Mouse (Mus musculus) limb, embryonic 12.5 days (tissue): ENCODE data around the gene Zfp709. TPM values are rescaled to one million over a fixed set of nuclear protein-coding genes. Genes with fewer than 3 reads are reported as not detected.
A peak's percentile ranks its signal among the peaks of the same experiment; 100 is the strongest.
"Not testable (repeated sequence)": the region's sequence is repeated elsewhere in the genome, so short reads cannot be mapped to it uniquely, and the experiment has no call there.

Source experiments
- ATAC-seq: fragments of 200-750 bp; cut with Nextera tagmentation; 2 replicates; pipeline ENCODE4 v1.8.0; 2017; ENCODE audit warnings: low read depth, moderate TSS enrichment; ENCODE audit not compliant: insufficient number of reproducible peaks, insufficient read depth, low FRiP score, low TSS enrichment
- H3K27ac ChIP-seq: fragments of 300-500 bp; sonication (generic); 2 replicates; pipeline ENCODE4 v1.5.1; 2016; ENCODE audit warnings: mild to moderate bottlenecking, moderate library complexity
- H3K27me3 ChIP-seq: fragments of 300-500 bp; sonication (generic); 2 replicates; pipeline ENCODE4 v1.6.1; 2016; ENCODE audit warnings: mild to moderate bottlenecking, moderate library complexity
- H3K36me3 ChIP-seq: fragments of 300-500 bp; sonication (generic); 2 replicates; pipeline ENCODE4 v1.6.1; 2016; ENCODE audit warnings: mild to moderate bottlenecking, moderate library complexity
- H3K4me1 ChIP-seq: fragments of 300-500 bp; sonication (generic); replicated peaks from 2 replicates; pipeline ENCODE4 v1.6.1; 2016
- H3K4me2 ChIP-seq: fragments of 300-500 bp; sonication (generic); 2 replicates; pipeline ENCODE4 v1.6.1; 2016; ENCODE audit warnings: mild to moderate bottlenecking, moderate library complexity
- H3K4me3 ChIP-seq: fragments of 300-500 bp; sonication (generic); replicated peaks from 2 replicates; pipeline ENCODE4 v1.5.1; 2016; ENCODE audit warnings: mild to moderate bottlenecking
- H3K9ac ChIP-seq: fragments of 300-500 bp; sonication (generic); replicated peaks from 2 replicates; pipeline ENCODE4 v1.6.1; 2016; ENCODE audit warnings: mild to moderate bottlenecking, moderate library complexity
- H3K9me3 ChIP-seq: fragments of 300-500 bp; sonication (generic); 2 replicates; pipeline ENCODE4 v1.6.1; 2016; ENCODE audit warnings: mild to moderate bottlenecking, moderate library complexity
- WGBS: fragments of 180-500 bp; shearing (Covaris S2); methylation state at CpG from one replicate; pipeline ENCODE4 v1.1.7; 2016; 5-methylcytosine and 5-hydroxymethylcytosine counted together
- polyA plus RNA-seq: library from polyadenylated mRNA; unstranded; fragments of >200 nt; fragmentation: Nextera tagmentation; extraction: Ambion mirVana; gene quantifications from 2 replicates; pipeline ENCODE4 v1.2.1, GENCODE M21; 2016

Zfp709 gene
- polyA plus RNA-seq, result 5.6 and 6.0 TPM in 2 replicates

DNA sequence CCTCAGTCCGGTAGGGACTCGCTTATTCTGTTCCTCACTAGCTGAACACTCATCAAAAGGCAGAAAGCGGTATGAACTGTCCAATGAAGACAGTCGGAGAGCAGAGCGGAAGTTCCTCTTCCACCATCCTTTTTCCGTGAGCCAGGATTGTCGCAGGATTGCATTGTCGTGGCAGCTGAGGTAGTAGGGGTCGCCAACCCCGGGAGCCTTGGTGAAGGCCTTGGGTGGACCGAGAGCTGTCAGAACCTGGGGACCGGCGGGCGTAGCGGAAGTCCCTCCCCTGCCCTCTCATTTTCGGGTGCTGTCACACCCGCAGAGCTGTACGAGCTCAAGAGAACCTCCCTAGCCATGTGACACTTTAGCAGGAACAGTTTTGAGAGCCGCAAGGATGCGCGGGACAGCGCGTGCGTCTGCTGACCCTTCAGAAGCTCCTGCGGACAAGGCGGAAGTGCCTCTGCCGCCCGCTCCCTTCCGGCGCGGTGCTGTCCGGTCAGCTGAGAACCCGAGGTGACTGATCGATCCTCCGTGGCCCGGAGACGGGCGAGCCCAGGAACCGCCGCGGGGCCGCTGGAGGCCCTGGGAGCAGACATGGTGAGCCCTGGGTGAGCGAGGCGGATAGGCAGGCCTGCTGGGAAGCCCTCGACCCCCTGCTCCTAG lies at the start of gene Zfp709:
Gene Zfp709 (plus strand): TSS at position 402 of the 657 bp plus-strand sequence.
- Histone ChIP-seq H3K4me2 (peak within 1 kb of the TSS; percentile 88), H3K27ac (peak within 1 kb of the TSS; percentile 59; the same call in 1 of the 2 replicates), H3K9ac (peak within 1 kb of the TSS; percentile 88), H3K27me3 (no peaks in the 10 kb centered on the region), H3K4me3 (peak within 1 kb of the TSS; percentile 70), H3K9me3 (peaks cover 23% of the 10 kb centered on the region), H3K36me3 (peaks cover 25% of the 10 kb centered on the region), H3K4me1 (no peaks in the 10 kb centered on the region; the same call in 1 of the 2 replicates)
- WGBS, result 7% methylated on average over 45 of the region's 45 CpGs
- peak; percentile 85 for ATAC-seq

DNA sequence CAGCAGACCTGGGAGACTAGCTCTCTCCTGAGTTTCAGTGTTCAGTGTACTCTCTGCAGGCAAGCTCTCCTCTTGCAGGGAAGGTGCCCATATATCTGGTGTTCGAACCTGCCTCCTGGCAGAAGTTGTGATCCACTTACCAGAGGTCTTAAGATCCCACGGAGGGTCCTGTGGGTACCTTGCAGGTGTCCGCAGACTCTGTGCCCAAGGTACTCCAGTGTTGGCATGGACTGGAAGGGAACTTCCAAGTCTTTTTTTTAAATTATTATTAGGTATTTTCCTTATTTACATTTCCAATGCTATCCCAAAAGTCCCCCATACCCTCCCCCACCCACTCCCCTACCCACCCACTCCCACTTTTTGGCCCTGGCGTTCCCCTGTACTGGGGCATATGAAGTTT lies 43.6 kb upstream of the Zfp709 start:
- not testable (repeated sequence) for H3K36me3 ChIP-seq, H3K4me3 ChIP-seq, H3K4me2 ChIP-seq, ATAC-seq, H3K9ac ChIP-seq, H3K4me1 ChIP-seq, H3K27me3 ChIP-seq, H3K27ac ChIP-seq, H3K9me3 ChIP-seq
- 86% methylated on average over 4 of the region's 4 CpGs for WGBS

DNA sequence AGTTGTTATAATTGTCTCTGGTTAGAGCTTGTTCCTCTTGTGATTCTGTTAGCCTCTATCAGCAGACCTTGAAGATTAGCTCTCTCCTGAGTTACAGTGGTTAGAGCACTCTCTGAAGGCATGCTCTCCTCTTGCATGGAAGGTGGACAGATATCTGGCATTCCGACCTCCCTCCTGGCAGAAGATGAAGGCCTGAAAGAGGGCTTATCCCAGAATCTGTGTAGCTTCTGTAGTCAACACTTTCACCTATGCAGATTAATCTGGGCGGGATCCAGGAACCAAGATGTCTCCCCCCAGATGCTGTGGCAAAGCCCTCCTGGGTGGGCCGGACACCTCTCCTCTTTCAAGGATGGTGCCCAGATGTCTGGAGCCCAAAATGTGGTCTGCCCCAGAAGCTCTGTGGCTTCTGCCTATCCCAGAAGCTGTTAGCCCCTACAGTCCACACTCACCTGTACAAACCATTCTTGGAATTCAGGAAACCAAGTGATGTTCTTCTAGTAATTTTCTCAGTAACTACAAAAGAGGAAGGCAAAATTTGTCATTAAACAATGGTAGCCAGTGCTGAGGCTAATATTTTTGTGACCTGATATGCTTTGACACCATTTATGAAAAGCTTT lies 40.5 kb upstream of the Zfp709 start:
- WGBS, result 89% methylated on average over 3 of the region's 3 CpGs
- not testable (repeated sequence) for H3K4me2 ChIP-seq, H3K36me3 ChIP-seq, H3K4me3 ChIP-seq, H3K27ac ChIP-seq, H3K9me3 ChIP-seq, H3K27me3 ChIP-seq, H3K4me1 ChIP-seq, H3K9ac ChIP-seq
- 0 out of 2 replicates have a peak, but pooled peaks have one; percentile 56 for ATAC-seq

DNA sequence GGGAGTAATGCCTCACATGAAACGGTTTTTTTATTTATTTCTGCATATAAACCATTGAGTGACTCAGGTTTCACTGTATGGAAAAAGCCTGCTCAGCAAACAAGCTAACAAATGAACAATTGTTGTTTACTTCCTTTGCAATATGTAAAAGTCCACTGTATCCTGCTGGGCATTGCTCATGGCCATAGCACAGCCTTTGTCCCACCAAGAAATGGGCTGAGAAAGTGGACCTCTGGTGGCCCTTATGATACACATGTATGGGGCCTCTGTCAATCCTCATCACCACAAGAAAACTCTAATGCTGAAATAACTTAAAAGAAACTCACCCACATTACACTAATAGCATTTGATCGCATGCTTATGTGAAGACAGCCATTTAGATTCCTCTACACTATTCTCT lies 39.3 kb upstream of the Zfp709 start:
- not testable (repeated sequence) for H3K9ac ChIP-seq, H3K27me3 ChIP-seq, H3K4me2 ChIP-seq, H3K27ac ChIP-seq, H3K4me1 ChIP-seq, H3K36me3 ChIP-seq, H3K4me3 ChIP-seq, ATAC-seq, H3K9me3 ChIP-seq
- WGBS, result 79% methylated on average over 2 of the region's 2 CpGs

DNA sequence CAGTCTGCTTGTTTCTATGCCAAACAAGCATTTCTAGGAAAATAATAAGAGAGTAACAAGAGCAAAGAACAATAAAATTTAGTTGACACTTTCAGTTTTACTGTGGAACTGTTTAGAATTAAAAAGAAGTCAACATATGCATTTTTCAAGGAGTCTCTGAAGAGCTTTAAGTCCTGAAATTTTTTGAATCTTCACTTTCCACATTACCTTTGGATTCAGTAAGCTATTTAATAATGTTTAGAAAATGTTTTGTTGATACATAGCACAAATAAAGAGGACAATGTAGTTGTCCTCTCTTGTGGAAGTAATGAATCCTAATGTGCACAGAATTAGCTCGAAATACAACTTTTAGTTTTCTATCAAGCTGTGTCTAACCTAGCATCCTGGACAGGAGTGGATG lies 37.4 kb upstream of the Zfp709 start:
- not testable (repeated sequence) for H3K4me3 ChIP-seq, H3K36me3 ChIP-seq, H3K4me2 ChIP-seq, H3K4me1 ChIP-seq, ATAC-seq, H3K27me3 ChIP-seq, H3K27ac ChIP-seq, H3K9ac ChIP-seq, H3K9me3 ChIP-seq
- 82% methylated on average over 1 of the region's 1 CpGs for WGBS

DNA sequence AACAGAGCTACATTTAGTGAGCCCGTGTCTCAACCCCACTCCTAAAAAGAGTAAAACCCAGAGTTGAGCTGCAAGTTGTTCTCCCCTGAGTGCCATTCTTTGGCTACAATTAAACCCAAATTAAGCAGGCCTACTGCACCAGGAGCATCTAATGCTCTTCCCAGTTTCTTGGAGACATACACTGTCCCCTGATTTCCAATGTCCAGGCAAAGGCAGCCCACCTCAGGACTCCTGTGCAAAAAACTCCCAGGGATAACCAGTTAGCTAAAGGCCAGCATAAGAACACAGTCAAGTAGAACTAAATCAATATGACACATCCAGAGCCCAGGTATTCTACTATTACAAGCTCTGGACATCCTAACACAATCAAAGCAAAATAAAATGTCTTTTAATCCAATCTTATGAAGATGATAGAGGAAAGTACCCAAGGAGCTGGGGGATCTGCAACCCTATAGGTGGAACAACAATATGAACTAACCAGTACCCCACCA lies 35.8 kb upstream of the Zfp709 start:
- H3K9ac ChIP-seq, H3K4me1 ChIP-seq, H3K27me3 ChIP-seq, H3K36me3 ChIP-seq, H3K4me2 ChIP-seq, H3K4me3 ChIP-seq, H3K9me3 ChIP-seq, H3K27ac ChIP-seq: not testable (repeated sequence)
- 82% methylated on average over 1 of the region's 1 CpGs for WGBS
- peak; percentile 52; the same call in 1 of the 2 replicates for ATAC-seq

DNA sequence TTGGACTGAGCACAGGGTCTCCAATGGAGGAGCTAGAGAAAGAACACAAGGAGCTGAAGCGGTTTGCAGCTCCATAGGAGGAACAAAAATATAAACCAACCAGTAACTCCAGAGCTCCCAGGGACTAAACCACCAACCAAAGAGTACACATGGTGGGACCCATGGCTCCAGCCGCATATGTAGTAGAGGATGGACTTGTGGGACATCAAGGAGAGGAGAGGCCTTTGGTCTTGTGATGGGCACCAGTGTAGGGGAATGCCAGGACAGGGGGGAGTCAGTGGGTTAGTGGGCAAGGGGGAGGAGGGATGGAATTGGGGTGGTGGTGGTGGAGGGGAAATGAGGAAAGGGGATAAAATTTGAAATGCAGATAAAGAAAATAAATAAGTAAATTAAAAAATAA lies 35.1 kb upstream of the Zfp709 start:
- 86% methylated on average over 2 of the region's 2 CpGs for WGBS
- ATAC-seq, result not testable (repeated sequence)

DNA sequence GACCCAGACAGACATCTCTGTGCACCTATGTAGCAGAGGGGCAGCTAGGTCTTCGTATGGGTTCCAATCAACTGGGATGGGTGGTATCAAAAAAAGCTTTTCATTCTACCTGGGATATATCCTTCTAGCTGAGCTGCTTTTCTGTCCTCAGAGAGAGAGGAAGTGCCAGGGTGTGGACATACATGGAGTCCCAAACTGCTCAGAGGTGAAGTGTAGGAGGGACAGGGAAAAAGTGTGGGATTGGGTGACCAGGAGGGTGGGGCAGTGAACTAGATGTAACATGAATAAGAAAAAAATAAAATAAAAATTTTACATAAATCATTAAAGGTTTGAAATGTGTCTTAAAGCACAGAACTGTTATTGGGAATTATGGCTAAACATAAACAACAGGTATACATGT lies 30.8 kb upstream of the Zfp709 start:
- not testable (repeated sequence) for H3K4me1 ChIP-seq, H3K27ac ChIP-seq, H3K27me3 ChIP-seq, H3K36me3 ChIP-seq, H3K9ac ChIP-seq, ATAC-seq, H3K4me2 ChIP-seq, H3K4me3 ChIP-seq, H3K9me3 ChIP-seq
- WGBS, result 65% methylated on average over 1 of the region's 1 CpGs

More for the DNA sequence above, 35.1 kb upstream of the Zfp709 start:
- not testable (repeated sequence) for H3K4me2 ChIP-seq, H3K9me3 ChIP-seq, H3K9ac ChIP-seq, H3K27me3 ChIP-seq, H3K4me1 ChIP-seq, H3K4me3 ChIP-seq, H3K27ac ChIP-seq, H3K36me3 ChIP-seq

DNA sequence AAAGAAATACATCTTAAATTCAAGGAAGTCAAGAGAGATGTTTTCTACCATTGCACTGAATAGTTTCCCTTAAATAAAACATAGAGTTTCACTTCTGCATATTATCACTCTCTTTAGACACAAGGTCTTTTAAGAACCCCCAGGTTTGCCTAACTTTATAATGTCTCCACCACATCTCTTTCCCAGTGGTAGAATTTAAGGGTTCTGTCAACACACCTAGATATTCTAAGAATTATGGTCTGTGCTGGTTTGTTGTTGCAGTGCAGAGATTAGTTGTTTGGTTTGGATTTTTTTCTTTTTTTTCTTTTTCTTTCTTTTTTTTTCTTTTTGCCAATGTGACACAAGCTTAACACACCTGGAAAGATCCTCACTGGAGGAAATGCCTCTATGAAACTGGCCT lies 28.5 kb upstream of the Zfp709 start:
- H3K27me3 ChIP-seq, H3K9ac ChIP-seq, H3K9me3 ChIP-seq, H3K36me3 ChIP-seq, H3K27ac ChIP-seq, ATAC-seq, H3K4me3 ChIP-seq, H3K4me2 ChIP-seq, H3K4me1 ChIP-seq: not testable (repeated sequence)

DNA sequence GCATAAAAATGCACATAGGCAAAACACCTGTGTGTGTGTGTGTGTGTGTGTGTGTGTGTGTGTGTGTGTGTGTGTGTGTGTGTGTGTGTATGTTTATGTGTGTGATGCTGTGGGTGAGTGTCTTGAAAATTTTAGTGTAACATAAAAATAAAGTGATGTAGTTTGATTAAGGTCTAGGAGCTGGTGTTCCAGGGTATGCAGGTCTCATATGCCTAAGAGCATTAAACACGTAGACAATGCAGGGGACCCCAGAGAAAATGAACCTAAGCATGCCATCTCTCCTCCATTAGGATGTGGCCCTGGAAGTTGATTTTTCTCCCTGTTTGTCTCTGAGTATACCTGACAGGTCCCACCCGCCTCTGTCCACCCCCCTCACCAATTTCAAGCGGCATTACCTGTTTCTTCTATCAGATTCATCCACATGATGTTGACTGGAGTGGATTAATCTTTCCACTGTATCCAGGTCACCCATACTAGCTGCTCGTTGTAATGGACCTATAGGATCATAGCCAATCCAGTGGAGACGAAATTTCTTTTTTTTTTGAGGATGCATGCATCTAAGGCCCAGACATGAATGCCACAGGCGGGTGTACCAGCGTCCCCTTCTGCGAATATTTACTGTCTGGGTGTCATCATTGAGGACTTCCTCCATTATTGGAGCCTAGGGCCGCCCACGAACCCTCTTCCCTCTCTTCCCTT lies 25.0 kb upstream of the Zfp709 start:
- H3K4me3 ChIP-seq, H3K9me3 ChIP-seq, H3K27me3 ChIP-seq, H3K36me3 ChIP-seq, H3K27ac ChIP-seq, ATAC-seq, H3K4me2 ChIP-seq, H3K9ac ChIP-seq, H3K4me1 ChIP-seq: not testable (repeated sequence)
- 77% methylated on average over 9 of the region's 10 CpGs for WGBS

DNA sequence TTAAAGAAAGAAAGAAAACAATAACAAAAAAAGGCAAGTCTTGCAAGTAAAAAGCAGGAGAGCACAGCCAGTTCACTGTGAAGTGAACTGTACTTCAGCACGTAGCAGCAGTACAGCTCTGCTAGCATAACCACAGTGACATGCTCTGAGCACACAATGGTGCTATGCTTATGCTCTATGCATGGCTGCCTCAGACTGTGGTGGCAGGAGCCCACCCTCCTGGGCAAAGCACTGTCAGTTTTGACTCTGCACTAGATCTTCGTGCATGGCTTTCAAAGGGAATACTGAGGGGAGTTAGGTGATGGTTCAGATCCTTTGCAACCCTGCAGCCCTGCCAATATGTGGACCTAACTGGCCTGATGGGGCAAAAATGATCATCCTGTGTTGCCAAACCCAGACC lies 24.5 kb upstream of the Zfp709 start:
- not testable (repeated sequence) for H3K4me3 ChIP-seq, H3K27me3 ChIP-seq, ATAC-seq, H3K4me1 ChIP-seq, H3K9ac ChIP-seq, H3K9me3 ChIP-seq, H3K4me2 ChIP-seq, H3K36me3 ChIP-seq, H3K27ac ChIP-seq
- WGBS, result 81% methylated on average over 2 of the region's 2 CpGs
